26 mouse cellular contexts compared by ENCODE assay signal in genomic region chr4:155089241-155089640, GRCm38 (mm10). TPM values are rescaled to one million over a fixed set of nuclear protein-coding genes. Genes with fewer than 3 reads are reported as not detected.
"Had no signal": no experiment of that assay in that cellular context is flagged by ENCODE, and none has a peak within 500 bp of the region (broad histone marks: within the 10 kb centered on the region; RNA-seq: fewer than 3 reads in every experiment).

No protein-coding gene starts in this region.

- H3K27me3 ChIP-seq: heart, embryonic 13.5 days; heart, embryonic 15.5 days; hindbrain, embryonic 13.5 days; hindbrain, embryonic 15.5 days; kidney, embryonic 15.5 days; limb, embryonic 13.5 days; limb, embryonic 15.5 days; liver, embryonic 12.5 days had no signal

- ATAC-seq: hindbrain, postnatal 0 days; intestine, embryonic 16.5 days; liver, embryonic 12.5 days had no signal

- DNase-seq: gastrocnemius, adult 2 months; gastrocnemius, postnatal 14 days; gastrocnemius, postnatal 36 days; heart, adult 2 months; heart, postnatal 14 days; heart, postnatal 36 days; kidney, adult 11 months; kidney, adult 2 months; kidney, adult 9 months; kidney, postnatal 14 days; kidney, postnatal 36 days; layer of hippocampus, adult 9-11 months; layer of hippocampus, postnatal 36 days; left cerebral cortex, postnatal 4 days had no signal

- H3K9me3 ChIP-seq: heart, embryonic 13.5 days; heart, embryonic 15.5 days; hindbrain, embryonic 13.5 days; hindbrain, embryonic 15.5 days; kidney, embryonic 15.5 days; limb, embryonic 13.5 days; limb, embryonic 15.5 days; liver, embryonic 12.5 days had no signal

- H3K36me3 ChIP-seq: heart, embryonic 15.5 days; hindbrain, embryonic 15.5 days had no signal

- H3K4me3 ChIP-seq: gastrocnemius, adult 2 months; heart, adult 2 months; heart, embryonic 13.5 days; heart, embryonic 15.5 days; hindbrain, embryonic 13.5 days; hindbrain, embryonic 15.5 days; kidney, embryonic 15.5 days; limb, embryonic 13.5 days; limb, embryonic 15.5 days; liver, embryonic 12.5 days had no signal

RNA-seq across cellular contexts. Expression of gene Plch2, which starts 32.7 kb away (rescaled TPM):
- total RNA-seq: heart, adult 2 months; heart, postnatal 36 days; hematopoietic stem cell, adult 5-6 weeks; liver, adult 2 months had no signal
